Mouse (Mus musculus) E14TG2a.4 (cell line): ENCODE results near the gene Kif26b.

Experiments
- CTCF ChIP-seq: conservative IDR thresholded peaks from 2 replicates; pipeline ENCODE4 v1.5.1; 2014; ENCODE audit warnings: low read length
- NANOG ChIP-seq: IDR thresholded peaks from 2 replicates; pipeline ENCODE4 v1.6.1; 2014; ENCODE audit warnings: borderline replicate concordance, low read length, mixed read lengths

DNA sequence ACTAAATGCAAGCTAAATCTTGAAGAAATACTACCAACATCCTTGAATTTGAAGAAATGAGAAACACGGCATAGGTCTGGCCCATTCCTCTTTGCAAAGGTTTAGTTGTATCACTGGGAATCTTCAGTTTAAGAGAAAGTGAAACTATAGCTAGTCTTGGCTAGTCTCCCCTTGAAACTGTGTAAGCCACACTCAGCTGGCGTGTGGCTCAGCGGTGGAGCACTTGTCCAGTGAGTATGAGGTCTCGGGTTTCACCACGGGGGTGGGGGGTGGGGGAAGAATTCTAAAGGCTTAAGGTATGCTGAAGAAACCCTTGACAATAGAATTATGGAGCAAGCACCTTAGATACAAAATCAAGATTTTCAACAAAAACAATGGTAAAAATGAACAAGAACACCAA lies 5.8 kb upstream of the Kif26b start:
- no peak for TF ChIP-seq CTCF
- TF ChIP-seq NANOG = no peak
